Mouse (Mus musculus): ENCODE results near the gene Lrch1. TPM values are rescaled to one million over a fixed set of nuclear protein-coding genes. Genes with fewer than 3 reads are reported as not detected.
A peak's percentile ranks its signal among the peaks of the same experiment; 100 is the strongest.

Gene Lrch1
- polyA plus RNA-seq, 1 experiment: 24.4 TPM

DNA sequence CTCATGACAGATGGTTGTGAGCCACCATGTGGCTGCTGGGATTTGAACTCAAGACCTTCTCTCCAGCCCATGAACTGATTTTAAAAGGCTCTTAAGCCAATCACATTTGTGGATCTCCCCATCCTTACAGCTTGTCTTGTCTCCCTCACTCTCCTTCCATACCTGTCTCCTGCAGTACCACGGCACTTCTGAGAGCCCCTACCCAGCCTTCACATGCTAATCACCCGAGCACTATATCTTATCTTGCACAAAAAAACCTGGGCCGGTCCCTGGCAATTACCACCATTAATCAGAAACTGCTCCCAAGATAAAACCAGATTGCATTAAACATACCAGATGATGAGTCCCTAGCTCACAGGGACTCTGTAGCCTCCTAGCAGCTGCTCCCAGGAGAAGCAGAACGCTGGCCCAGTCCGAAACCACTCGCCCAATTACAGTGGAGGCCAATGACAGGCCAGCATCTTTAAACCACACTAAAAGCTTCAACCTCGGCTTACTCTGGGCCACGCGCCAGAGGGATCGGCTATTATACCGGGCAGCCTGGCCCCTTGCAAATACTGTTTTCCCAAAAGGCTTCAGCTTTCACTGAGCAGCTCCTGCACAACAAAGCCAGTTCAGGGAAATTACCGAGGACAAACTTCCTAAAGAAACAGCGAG is 63.5 kb downstream of the Lrch1 start:
- H3K4me3 ChIP-seq (replicated peaks; ENCODE audit: insufficient read depth, low read depth, low read length): no peak overlapping the region
- H3K4me1 ChIP-seq (ENCODE audit: control insufficient read depth, insufficient read depth, low read length): peaks cover 7% of the 10 kb centered on the region; the same call in 1 of the 2 replicates
- no peak for TF ChIP-seq CTCF (IDR thresholded peaks at IDR 0.05; ENCODE audit: borderline replicate concordance, insufficient read depth, low read depth, low read length)
- no peak for TF ChIP-seq POLR2A (IDR thresholded peaks at IDR 0.05; ENCODE audit: borderline replicate concordance, insufficient read depth, low read length)
- no peak overlapping the region for H3K27ac ChIP-seq (ENCODE audit: insufficient read depth, low read length)
- no peaks in the 10 kb centered on the region for H3K27me3 ChIP-seq (ENCODE audit: control insufficient read depth, insufficient read depth, low read length)
- peak; percentile 49 to 61 for DNase-seq
- 32% methylated on average over 13 of the region's 13 CpGs for WGBS

GRCm38 (mm10) chr14:74883204-74883603 is 64.5 kb downstream of the Lrch1 start:
- 95% methylated on average over 11 of the region's 11 CpGs for WGBS
- TF ChIP-seq POLR2A (IDR thresholded peaks at IDR 0.05; ENCODE audit: borderline replicate concordance, insufficient read depth, low read length): no peak
- no peak for TF ChIP-seq CTCF (IDR thresholded peaks at IDR 0.05; ENCODE audit: borderline replicate concordance, insufficient read depth, low read depth, low read length)
- Histone ChIP-seq H3K27ac (ENCODE audit: insufficient read depth, low read length) (no peak overlapping the region), H3K4me1 (ENCODE audit: control insufficient read depth, insufficient read depth, low read length) (peaks cover 8% of the 10 kb centered on the region; the same call in 1 of the 2 replicates), H3K4me3 (replicated peaks; ENCODE audit: insufficient read depth, low read depth, low read length) (no peak overlapping the region), H3K27me3 (ENCODE audit: control insufficient read depth, insufficient read depth, low read length) (no peaks in the 10 kb centered on the region)
- DNase-seq: no peak

DNA sequence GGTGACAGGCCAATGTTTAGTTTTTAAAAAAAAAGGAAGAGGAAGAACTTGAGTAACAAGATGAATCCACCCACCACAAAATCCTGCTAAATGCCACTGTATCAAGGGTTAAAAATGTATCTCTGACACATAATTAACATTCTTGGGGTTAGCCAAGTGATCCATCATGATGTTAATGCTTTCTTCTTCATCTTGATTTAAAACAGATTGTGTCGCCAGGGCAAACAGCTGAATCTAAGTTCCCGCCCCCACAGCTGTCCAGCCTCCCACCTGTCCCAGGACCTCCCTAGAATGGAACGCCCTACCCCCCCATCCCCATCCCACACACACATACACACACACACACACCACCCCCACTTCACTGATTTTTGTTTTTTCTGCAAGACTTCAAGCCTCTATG is 64.9 kb downstream of the Lrch1 start:
- Histone ChIP-seq H3K4me3 (replicated peaks; ENCODE audit: insufficient read depth, low read depth, low read length) (no peak overlapping the region), H3K4me1 (ENCODE audit: control insufficient read depth, insufficient read depth, low read length) (peaks cover 8% of the 10 kb centered on the region), H3K27me3 (ENCODE audit: control insufficient read depth, insufficient read depth, low read length) (no peaks in the 10 kb centered on the region), H3K27ac (ENCODE audit: insufficient read depth, low read length) (no peak overlapping the region)
- TF ChIP-seq POLR2A (IDR thresholded peaks at IDR 0.05; ENCODE audit: borderline replicate concordance, insufficient read depth, low read length) (no peak), CTCF (IDR thresholded peaks at IDR 0.05; ENCODE audit: borderline replicate concordance, insufficient read depth, low read depth, low read length) (no peak)
- no peak for DNase-seq
- WGBS: 77% methylated on average over 3 of the region's 3 CpGs

- TF ChIP-seq POLR2A (IDR thresholded peaks at IDR 0.05; ENCODE audit: borderline replicate concordance, insufficient read depth, low read length) (no peak), CTCF (IDR thresholded peaks at IDR 0.05; ENCODE audit: borderline replicate concordance, insufficient read depth, low read depth, low read length) (no peak)
- Histone ChIP-seq H3K4me1 (ENCODE audit: control insufficient read depth, insufficient read depth, low read length) (peaks cover 12% of the 10 kb centered on the region), H3K27me3 (ENCODE audit: control insufficient read depth, insufficient read depth, low read length) (no peaks in the 10 kb centered on the region), H3K4me3 (replicated peaks; ENCODE audit: insufficient read depth, low read depth, low read length) (no peak overlapping the region), H3K27ac (ENCODE audit: insufficient read depth, low read length) (no peak overlapping the region)
- no peak for DNase-seq
- WGBS: 88% methylated on average over 10 of the region's 10 CpGs
Measured at GRCm38 (mm10) chr14:74880868-74881267, 66.8 kb downstream of the Lrch1 start.

GRCm38 (mm10) chr14:74879480-74879879 is 68.2 kb downstream of the Lrch1 start:
- Histone ChIP-seq H3K4me1 (ENCODE audit: control insufficient read depth, insufficient read depth, low read length) (peaks cover 9% of the 10 kb centered on the region), H3K4me3 (replicated peaks; ENCODE audit: insufficient read depth, low read depth, low read length) (no peak overlapping the region), H3K27me3 (ENCODE audit: control insufficient read depth, insufficient read depth, low read length) (no peaks in the 10 kb centered on the region), H3K27ac (ENCODE audit: insufficient read depth, low read length) (no peak overlapping the region)
- DNase-seq: no peak
- TF ChIP-seq POLR2A (IDR thresholded peaks at IDR 0.05; ENCODE audit: borderline replicate concordance, insufficient read depth, low read length) (no peak), CTCF (IDR thresholded peaks at IDR 0.05; ENCODE audit: borderline replicate concordance, insufficient read depth, low read depth, low read length) (no peak)
- 8% methylated on average over 10 of the region's 10 CpGs for WGBS

GRCm38 (mm10) chr14:74877287-74877686 is 70.4 kb downstream of the Lrch1 start:
- peaks cover 9% of the 10 kb centered on the region for H3K4me1 ChIP-seq (ENCODE audit: control insufficient read depth, insufficient read depth, low read length)
- no peak overlapping the region for H3K4me3 ChIP-seq (replicated peaks; ENCODE audit: insufficient read depth, low read depth, low read length)
- H3K27me3 ChIP-seq (ENCODE audit: control insufficient read depth, insufficient read depth, low read length): no peaks in the 10 kb centered on the region
- no peak overlapping the region for H3K27ac ChIP-seq (ENCODE audit: insufficient read depth, low read length)
- WGBS: 22% methylated on average over 5 of the region's 5 CpGs
- TF ChIP-seq CTCF (IDR thresholded peaks at IDR 0.05; ENCODE audit: borderline replicate concordance, insufficient read depth, low read depth, low read length) (no peak), POLR2A (IDR thresholded peaks at IDR 0.05; ENCODE audit: borderline replicate concordance, insufficient read depth, low read length) (no peak)
- DNase-seq: peak in 1 of 2 experiments; percentile 25

DNA sequence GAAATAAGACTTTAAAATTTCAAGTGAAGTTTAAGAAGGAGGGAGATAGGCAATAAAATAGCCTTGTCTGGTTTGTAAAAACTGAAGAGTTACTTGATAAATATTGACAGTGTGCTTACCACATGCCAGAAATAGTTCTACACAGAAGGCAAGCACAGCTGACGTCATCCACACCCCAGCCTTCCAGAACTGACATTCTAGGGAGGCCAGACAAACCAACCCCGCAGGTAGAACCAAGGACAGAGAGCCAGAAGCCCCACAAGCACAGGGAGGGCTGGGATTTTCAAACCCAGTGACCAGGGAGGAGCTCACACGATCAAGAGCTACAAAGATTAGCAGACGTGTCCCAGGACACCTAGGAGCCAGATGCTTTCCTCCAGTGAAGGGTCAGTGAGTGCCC is 76.5 kb downstream of the Lrch1 start:
- no peak for TF ChIP-seq POLR2A (IDR thresholded peaks at IDR 0.05; ENCODE audit: borderline replicate concordance, insufficient read depth, low read length)
- TF ChIP-seq CTCF (IDR thresholded peaks at IDR 0.05; ENCODE audit: borderline replicate concordance, insufficient read depth, low read depth, low read length): no peak
- WGBS: 26% methylated on average over 4 of the region's 4 CpGs
- peak; percentile 52 to 71 for DNase-seq

GRCm38 (mm10) chr14:74868902-74869230 is 78.8 kb downstream of the Lrch1 start:
- DNase-seq: no peak
- WGBS: 83% methylated on average over 4 of the region's 4 CpGs
- no peak overlapping the region for H3K27ac ChIP-seq (ENCODE audit: insufficient read depth, low read length)
- no peak overlapping the region for H3K4me3 ChIP-seq (replicated peaks; ENCODE audit: insufficient read depth, low read depth, low read length)
- H3K27me3 ChIP-seq (ENCODE audit: control insufficient read depth, insufficient read depth, low read length): no peaks in the 10 kb centered on the region
- no peak for TF ChIP-seq CTCF (IDR thresholded peaks at IDR 0.05; ENCODE audit: borderline replicate concordance, insufficient read depth, low read depth, low read length)
- peaks cover 20% of the 10 kb centered on the region for H3K4me1 ChIP-seq (ENCODE audit: control insufficient read depth, insufficient read depth, low read length)

More for the DNA sequence above, 76.5 kb downstream of the Lrch1 start:
- H3K27me3 ChIP-seq (ENCODE audit: control insufficient read depth, insufficient read depth, low read length): no peaks in the 10 kb centered on the region
- peaks cover 15% of the 10 kb centered on the region for H3K4me1 ChIP-seq (ENCODE audit: control insufficient read depth, insufficient read depth, low read length)
- H3K4me3 ChIP-seq (replicated peaks; ENCODE audit: insufficient read depth, low read depth, low read length): no peak overlapping the region
- no peak overlapping the region for H3K27ac ChIP-seq (ENCODE audit: insufficient read depth, low read length)

Measured in cerebellum, adult 2 months (tissue).